Mouse (Mus musculus) G1E (cell line): Measurements from ENCODE around the gene Cyth1. TPM values are rescaled to one million over a fixed set of nuclear protein-coding genes. Genes with fewer than 3 reads are reported as not detected.

Experiments used
- ATAC-seq: 2 replicates; pipeline ENCODE4 v1.8.0; 2016; ENCODE audit warnings: mild to moderate bottlenecking; ENCODE audit not compliant: insufficient number of reproducible peaks, poor library complexity, low FRiP score, severe bottlenecking; ENCODE audit errors: extremely low read depth
- DNase-seq: peaks from one replicate; pipeline ENCODE4 v3.0.0; 2012; ENCODE audit warnings: low spot score
- H3K27me3 ChIP-seq: 2 replicates; pipeline ENCODE4 v1.6.1; 2012; ENCODE audit warnings: mild to moderate bottlenecking, low read length, inconsistent platforms; ENCODE audit not compliant: insufficient read depth
- H3K36me3 ChIP-seq: replicated peaks from 2 replicates; pipeline ENCODE3; 2012; ENCODE audit warnings: mild to moderate bottlenecking, inconsistent platforms
- H3K4me1 ChIP-seq: 2 replicates; pipeline ENCODE4 v1.6.1; 2012; ENCODE audit warnings: low read depth, low read length, inconsistent platforms, mixed read lengths; ENCODE audit not compliant: insufficient read depth
- H3K4me3 ChIP-seq: 2 replicates; pipeline ENCODE4 v1.5.1; 2012; ENCODE audit warnings: low read depth, mild to moderate bottlenecking, inconsistent platforms, low read length, moderate library complexity, mixed read lengths
- H3K9me3 ChIP-seq: replicated peaks from 2 replicates; pipeline ENCODE4 v1.6.1; 2012; ENCODE audit warnings: inconsistent platforms
- CTCF ChIP-seq: IDR thresholded peaks from 2 replicates; pipeline ENCODE4 v1.5.1; 2012; ENCODE audit warnings: low read depth, low read length, inconsistent platforms, mixed read lengths
- GATA1 ChIP-seq: IDR thresholded peaks from 2 replicates; pipeline ENCODE4 v1.6.1; 2012; ENCODE audit warnings: borderline replicate concordance, low read length, inconsistent platforms, mixed read lengths
- GATA2 ChIP-seq: IDR thresholded peaks from 2 replicates; pipeline ENCODE4 v1.6.1; 2012; ENCODE audit warnings: low read depth, low read length, inconsistent platforms, borderline replicate concordance
- POLR2AphosphoS5 ChIP-seq: IDR thresholded peaks from 2 replicates; pipeline ENCODE4 v1.6.1; 2012; ENCODE audit warnings: low read depth, low read length, inconsistent platforms; ENCODE audit not compliant: insufficient replicate concordance
- TAL1 ChIP-seq: conservative IDR thresholded peaks from 2 replicates; pipeline ENCODE4 v1.6.1; 2012; ENCODE audit warnings: low read depth, low read length, inconsistent platforms, mixed read lengths
- polyA plus RNA-seq: library from polyadenylated mRNA; stranded (reverse); fragments of >175 nt; gene quantifications from 2 replicates; pipeline ENCODE4 v1.2.3, GENCODE M21; 2012
- total RNA-seq, 2 experiments: library from RNA; stranded (forward) in 1 of 2; stranded (reverse) in 1 of 2; fragments of 200-1000 nt in 1 of 2; fragments of >200 nt in 1 of 2; fragmentation: Nextera tagmentation in 1 of 2; gene quantifications; 2 replicates each; pipeline ENCODE4 v1.2.3; 2014 to 2017

Cyth1 gene
- total and polyA plus RNA-seq, 3 experiments = 3.1 to 7.1 (median 4.0) TPM

- Histone ChIP-seq H3K27me3 (peaks cover 27% of the 10 kb centered on the region), H3K4me3 (no peak overlapping the region), H3K9me3 (no peaks in the 10 kb centered on the region), H3K36me3 (no peaks in the 10 kb centered on the region), H3K4me1 (peaks cover 19% of the 10 kb centered on the region)
- TF ChIP-seq GATA2 (no peak), TAL1 (no peak), POLR2AphosphoS5 (no peak), GATA1 (no peak), CTCF (no peak)
- no peak for DNase-seq
- no peak for ATAC-seq
These were observed 8.9 kb downstream of the Cyth1 start for GRCm38 (mm10) chr11:118239281-118240198.

- no peak for DNase-seq
- ATAC-seq = peak; percentile 38; the same call in 1 of the 2 replicates
- no peak overlapping the region for H3K4me3 ChIP-seq
- TF ChIP-seq POLR2AphosphoS5 = no peak
- H3K27me3 ChIP-seq = peaks cover 27% of the 10 kb centered on the region
- H3K36me3 ChIP-seq = no peaks in the 10 kb centered on the region
- H3K9me3 ChIP-seq = no peaks in the 10 kb centered on the region
- H3K4me1 ChIP-seq = peaks cover 16% of the 10 kb centered on the region
These were observed 11.7 kb downstream of the Cyth1 start for GRCm38 (mm10) chr11:118236520-118237190.

GRCm38 (mm10) chr11:118234929-118235328 is 13.5 kb downstream of the Cyth1 start:
- TF ChIP-seq GATA2 = no peak
- Histone ChIP-seq H3K4me3 (no peak overlapping the region), H3K36me3 (no peaks in the 10 kb centered on the region), H3K4me1 (peaks cover 15% of the 10 kb centered on the region), H3K27me3 (peaks cover 25% of the 10 kb centered on the region), H3K9me3 (no peaks in the 10 kb centered on the region)
- DNase-seq (no peak), ATAC-seq (no peak)

- no peak for ATAC-seq
- Histone ChIP-seq H3K36me3 (no peaks in the 10 kb centered on the region), H3K4me1 (peaks cover 11% of the 10 kb centered on the region), H3K4me3 (no peak overlapping the region), H3K9me3 (no peaks in the 10 kb centered on the region), H3K27me3 (peaks cover 20% of the 10 kb centered on the region)
- TF ChIP-seq GATA1 (no peak), TAL1 (no peak), GATA2 (no peak)
- no peak for DNase-seq
These were observed 13.9 kb downstream of the Cyth1 start for GRCm38 (mm10) chr11:118234500-118234899.

GRCm38 (mm10) chr11:118233924-118234323 is 14.5 kb downstream of the Cyth1 start:
- no peaks in the 10 kb centered on the region for H3K9me3 ChIP-seq
- no peak for ATAC-seq
- TF ChIP-seq POLR2AphosphoS5 (no peak), CTCF (no peak), GATA1 (no peak), TAL1 (no peak)

GRCm38 (mm10) chr11:118232314-118232831 is 16.0 kb downstream of the Cyth1 start:
- DNase-seq = no peak
- Histone ChIP-seq H3K27me3 (peaks cover 20% of the 10 kb centered on the region), H3K4me3 (no peak overlapping the region), H3K4me1 (peaks cover 12% of the 10 kb centered on the region), H3K36me3 (no peaks in the 10 kb centered on the region), H3K9me3 (no peaks in the 10 kb centered on the region)
- ATAC-seq = no peak
- TF ChIP-seq GATA1 = no peak

More at GRCm38 (mm10) chr11:118233924-118234323, 14.5 kb downstream of the Cyth1 start:
- peaks cover 16% of the 10 kb centered on the region for H3K27me3 ChIP-seq
- H3K4me3 ChIP-seq = no peak overlapping the region
- DNase-seq = no peak
- no peaks in the 10 kb centered on the region for H3K36me3 ChIP-seq
- peaks cover 9% of the 10 kb centered on the region for H3K4me1 ChIP-seq

- no peak for DNase-seq
- Histone ChIP-seq H3K36me3 (no peaks in the 10 kb centered on the region), H3K4me3 (no peak overlapping the region), H3K4me1 (peaks cover 3% of the 10 kb centered on the region; the same call in 1 of the 2 replicates), H3K9me3 (no peaks in the 10 kb centered on the region), H3K27me3 (peaks cover 19% of the 10 kb centered on the region)
- no peak for ATAC-seq
- no peak for TF ChIP-seq TAL1
- TF ChIP-seq CTCF = no peak
- no peak for TF ChIP-seq POLR2AphosphoS5
- no peak for TF ChIP-seq GATA1
- TF ChIP-seq GATA2 = no peak
These were observed 18.5 kb downstream of the Cyth1 start for GRCm38 (mm10) chr11:118229941-118230340.
